Mouse (Mus musculus): ENCODE measurements around the gene Tln2.

The Tln2 gene

GRCm38 (mm10) chr9:67559603-67560002 lies at the start of gene Tln2:
Gene Tln2, minus strand, starts transcription at chr9:67559703.
- DNase-seq, result no peak

GRCm38 (mm10) chr9:67609226-67609625 lies 49.7 kb upstream of the Tln2 start:
- no peak for DNase-seq

- no peak for DNase-seq
Observed at GRCm38 (mm10) chr9:67607786-67608366, 48.4 kb upstream of the Tln2 start.

- no peak for DNase-seq
Observed at GRCm38 (mm10) chr9:67607268-67607667, 47.8 kb upstream of the Tln2 start.

GRCm38 (mm10) chr9:67605867-67606435 lies 46.4 kb upstream of the Tln2 start:
- DNase-seq, result no peak

- no peak for DNase-seq
Observed at GRCm38 (mm10) chr9:67604940-67605339, 45.4 kb upstream of the Tln2 start.

DNA sequence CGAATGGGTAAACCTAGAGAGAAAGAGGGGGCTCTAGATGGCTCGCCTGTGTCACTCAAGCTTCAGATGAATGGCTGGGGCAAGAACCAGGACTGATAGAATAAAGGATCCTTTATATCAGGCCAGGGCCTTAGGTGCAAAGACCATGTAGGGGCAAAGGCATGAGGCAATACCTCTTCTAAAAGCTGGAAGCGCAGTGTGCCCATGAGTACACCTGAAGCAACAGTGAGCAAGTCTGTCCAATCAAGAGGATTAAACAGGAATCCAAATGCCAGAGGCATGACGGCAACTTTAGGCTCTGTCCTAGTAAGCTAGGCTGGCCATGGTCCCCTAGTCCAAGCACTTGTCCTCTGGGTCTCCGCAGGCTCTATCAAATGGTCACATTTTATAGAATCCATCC lies 42.8 kb upstream of the Tln2 start:
- no peak for DNase-seq

GRCm38 (mm10) chr9:67595221-67595620 lies 35.7 kb upstream of the Tln2 start:
- DNase-seq, result no peak

- no peak for DNase-seq
Observed at GRCm38 (mm10) chr9:67593469-67594141, 34.1 kb upstream of the Tln2 start.

- no peak for DNase-seq
Observed at GRCm38 (mm10) chr9:67592726-67593125, 33.2 kb upstream of the Tln2 start.

DNA sequence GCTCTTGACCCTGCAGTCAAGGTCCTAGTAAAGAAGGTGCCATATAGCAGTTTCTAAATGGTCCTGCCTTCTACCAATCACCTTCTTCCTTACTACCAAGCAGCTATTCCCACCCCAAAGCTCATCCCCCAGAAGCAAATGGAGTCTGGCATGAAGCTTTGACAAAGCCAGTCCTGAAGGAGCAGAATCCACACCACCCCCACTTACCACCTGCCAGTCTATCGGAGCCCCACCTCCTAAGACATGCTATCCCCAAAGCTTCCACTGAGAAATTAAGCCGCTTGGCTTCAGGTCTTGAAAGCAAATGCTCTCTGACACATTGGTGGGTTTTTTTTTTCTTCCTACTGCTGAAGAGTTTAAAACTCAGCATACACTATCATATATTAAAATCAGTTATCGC lies 27.6 kb upstream of the Tln2 start:
- DNase-seq, result peak; percentile 79

- peak; percentile 34 for DNase-seq
Observed at GRCm38 (mm10) chr9:67586489-67586888, 27.0 kb upstream of the Tln2 start.

GRCm38 (mm10) chr9:67584871-67585270 lies 25.4 kb upstream of the Tln2 start:
- no peak for DNase-seq

DNA sequence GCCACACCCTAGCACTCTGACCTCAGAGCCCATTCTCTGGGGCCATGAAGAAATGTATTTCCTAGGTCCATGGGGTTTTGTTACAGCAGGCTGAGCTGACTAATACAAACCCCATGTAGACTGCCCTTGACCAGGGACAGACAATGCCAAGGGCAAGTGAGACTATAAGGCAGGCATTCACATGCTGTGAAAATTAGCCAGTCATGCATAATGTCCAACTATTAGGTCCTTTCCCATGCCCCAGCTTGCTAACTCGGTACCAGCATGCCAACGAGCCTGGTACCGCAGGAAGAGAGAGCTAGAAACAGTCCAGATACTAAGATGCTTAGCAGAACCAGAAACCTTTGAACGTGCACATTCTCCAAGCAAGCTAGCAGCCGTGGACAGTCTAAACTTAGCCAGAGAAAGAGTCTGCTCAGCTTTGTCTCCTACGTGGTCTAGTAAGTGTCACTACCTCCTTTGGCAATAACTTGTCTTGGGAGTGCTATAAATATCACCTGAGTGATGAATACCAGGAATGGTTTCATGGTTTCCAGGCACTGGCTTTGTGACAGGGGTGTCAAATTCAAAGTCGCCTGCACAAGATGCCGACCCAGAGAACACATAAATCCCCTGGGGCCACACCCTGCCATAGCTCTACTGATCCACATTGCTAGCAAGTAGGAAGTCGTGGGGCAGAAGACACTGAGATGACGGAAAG lies 22.2 kb upstream of the Tln2 start:
- DNase-seq, result no peak

GRCm38 (mm10) chr9:67579541-67579940 lies 20.0 kb upstream of the Tln2 start:
- no peak for DNase-seq

- no peak for DNase-seq
Observed at GRCm38 (mm10) chr9:67574721-67575248, 15.3 kb upstream of the Tln2 start.

DNA sequence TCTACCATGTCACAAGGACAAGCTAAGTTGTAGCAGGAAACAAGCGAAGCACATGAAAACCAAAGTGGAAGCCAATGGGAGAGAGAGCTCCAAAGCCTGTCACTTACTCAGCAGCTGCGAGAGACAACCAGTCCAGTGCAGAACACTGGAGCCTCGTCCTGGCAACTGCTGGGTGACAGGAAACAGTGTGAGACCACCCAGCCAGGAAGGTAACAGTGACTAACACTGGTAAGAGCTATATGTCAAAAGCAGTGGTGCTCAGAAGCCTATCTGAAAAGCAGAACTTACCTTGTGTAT lies 14.1 kb upstream of the Tln2 start:
- DNase-seq, result peak; percentile 41

GRCm38 (mm10) chr9:67572790-67573682 lies 13.5 kb upstream of the Tln2 start:
- DNase-seq, result peak; percentile 66

DNA sequence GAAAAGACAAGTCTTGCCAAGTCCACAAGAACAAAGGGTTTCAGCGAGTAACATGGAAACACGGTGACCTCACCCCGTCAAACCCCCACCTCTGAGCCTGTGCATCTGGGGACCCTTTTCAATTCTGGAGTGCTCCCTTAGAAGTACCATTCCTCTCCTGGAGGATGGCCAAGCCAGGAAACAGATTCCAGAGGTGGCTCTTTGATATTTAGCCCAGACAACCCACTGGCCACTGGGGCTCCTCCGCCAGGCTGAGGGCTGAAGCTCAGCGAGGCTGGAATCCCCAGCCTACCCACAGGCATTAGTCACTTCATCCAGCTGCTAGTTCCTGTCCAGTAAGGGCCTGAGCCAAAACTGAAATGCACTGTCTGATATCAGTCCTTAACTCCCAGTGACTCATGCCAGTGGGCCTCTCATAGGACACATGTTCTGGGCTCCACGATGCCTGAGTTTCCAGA lies 6.3 kb upstream of the Tln2 start:
- no peak for DNase-seq

- DNase-seq, result no peak
Observed at GRCm38 (mm10) chr9:67549811-67550501, 9.5 kb downstream of the Tln2 start.

DNA sequence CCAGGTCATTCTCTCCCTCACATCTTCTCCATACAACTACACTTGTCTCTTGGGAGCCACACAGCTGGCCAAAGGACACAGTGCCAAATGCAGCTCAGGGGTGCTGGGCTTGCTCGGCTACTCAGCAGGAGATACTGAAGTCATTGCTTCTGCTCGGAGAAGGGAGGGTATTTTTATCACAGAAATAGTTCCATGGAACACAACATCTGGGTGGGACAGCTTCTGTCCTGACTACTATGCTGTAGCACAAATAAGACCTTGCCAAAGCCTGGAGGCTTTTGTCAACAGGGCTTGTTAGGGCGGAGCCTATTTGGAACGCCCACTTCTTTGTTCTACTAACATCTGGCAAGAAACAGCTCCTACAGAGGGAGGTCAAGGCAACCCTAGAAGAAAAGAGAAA lies 10.2 kb downstream of the Tln2 start:
- DNase-seq, result no peak

DNA sequence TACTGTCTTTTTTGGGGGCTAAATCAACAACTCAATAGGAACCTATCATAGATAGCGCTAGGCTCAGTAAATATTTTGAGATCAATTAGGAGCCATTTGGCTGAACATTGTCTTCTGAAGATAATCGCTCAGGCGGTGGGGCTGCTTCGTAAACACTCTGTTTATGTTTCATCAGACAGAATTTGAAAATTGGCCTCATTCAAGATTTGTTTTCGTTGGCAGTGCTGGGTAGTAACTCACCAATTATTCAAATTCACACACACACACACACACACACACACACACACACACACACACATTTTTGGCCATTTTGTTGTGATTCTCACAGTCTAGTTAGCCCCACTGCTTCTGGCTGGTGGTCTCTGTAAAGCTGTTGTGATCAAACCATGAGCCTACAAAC lies 12.9 kb downstream of the Tln2 start:
- DNase-seq, result no peak

Data from retina, postnatal 1 day (tissue).